Mouse (Mus musculus) liver, embryonic 11.5 days (tissue): ENCODE results near the gene Ccr7. TPM values are rescaled to one million over a fixed set of nuclear protein-coding genes. Genes with fewer than 3 reads are reported as not detected.
A peak's percentile ranks its signal among the peaks of the same experiment; 100 is the strongest.

Experiments used
- ATAC-seq: fragments of 200-750 bp; cut with Nextera tagmentation; replicated peaks from 2 replicates; pipeline ENCODE4 v1.8.0; 2017; ENCODE audit warnings: moderate number of reproducible peaks, mild to moderate bottlenecking, moderate TSS enrichment, moderate library complexity; ENCODE audit not compliant: low FRiP score
- DNase-seq: peaks from one replicate; pipeline ENCODE4 v3.0.0-alpha.2; 2017; ENCODE audit warnings: low spot score
- H3K27ac ChIP-seq: fragments of 300-500 bp; sonication (generic); 2 replicates; pipeline ENCODE4 v1.5.1; 2014; ENCODE audit warnings: mild to moderate bottlenecking, low read depth, low read length, control low read depth
- H3K27me3 ChIP-seq: fragments of 300-500 bp; sonication (generic); replicated peaks from 2 replicates; pipeline ENCODE4 v1.6.1; 2014; ENCODE audit warnings: low read length, mixed read lengths; ENCODE audit not compliant: control insufficient read depth, insufficient read depth
- H3K36me3 ChIP-seq: fragments of 300-500 bp; sonication (generic); 2 replicates; pipeline ENCODE4 v1.6.1; 2014; ENCODE audit warnings: mild to moderate bottlenecking, low read length, moderate library complexity, mixed read lengths; ENCODE audit not compliant: control insufficient read depth, insufficient read depth
- H3K4me1 ChIP-seq: fragments of 300-500 bp; sonication (generic); replicated peaks from 2 replicates; pipeline ENCODE4 v1.6.1; 2014; ENCODE audit warnings: low read length, mixed read lengths; ENCODE audit not compliant: control insufficient read depth, insufficient read depth
- H3K4me2 ChIP-seq: fragments of 300-500 bp; sonication (generic); 2 replicates; pipeline ENCODE4 v1.6.1; 2014; ENCODE audit warnings: mild to moderate bottlenecking, control low read depth, moderate library complexity
- H3K4me3 ChIP-seq: fragments of 300-500 bp; sonication (generic); 2 replicates; pipeline ENCODE4 v1.5.1; 2014; ENCODE audit warnings: low read depth, low read length, control low read depth
- H3K9ac ChIP-seq: fragments of 300-500 bp; sonication (generic); 2 replicates; pipeline ENCODE4 v1.6.1; 2014; ENCODE audit warnings: low read depth, low read length, control low read depth
- H3K9me3 ChIP-seq: fragments of 300-500 bp; sonication (generic); 2 replicates; pipeline ENCODE4 v1.6.1; 2016; ENCODE audit warnings: low read length, inconsistent platforms, mixed read lengths; ENCODE audit not compliant: control insufficient read depth
- WGBS: fragments of 180-500 bp; shearing (Covaris S2); extraction: QIAGEN DNeasy Blood & Tissue Kit; methylation state at CpG from one replicate; pipeline ENCODE4 v1.1.7; 2014; 5-methylcytosine and 5-hydroxymethylcytosine counted together
- polyA plus RNA-seq: library from polyadenylated mRNA; unstranded; fragments of >200 nt; fragmentation: Nextera tagmentation; extraction: Ambion mirVana; gene quantifications from 2 replicates; pipeline ENCODE4 v1.2.1, GENCODE M21; 2014

Gene Ccr7
- polyA plus RNA-seq, 1 experiment from 2014 or later, result 0.36 TPM

DNA sequence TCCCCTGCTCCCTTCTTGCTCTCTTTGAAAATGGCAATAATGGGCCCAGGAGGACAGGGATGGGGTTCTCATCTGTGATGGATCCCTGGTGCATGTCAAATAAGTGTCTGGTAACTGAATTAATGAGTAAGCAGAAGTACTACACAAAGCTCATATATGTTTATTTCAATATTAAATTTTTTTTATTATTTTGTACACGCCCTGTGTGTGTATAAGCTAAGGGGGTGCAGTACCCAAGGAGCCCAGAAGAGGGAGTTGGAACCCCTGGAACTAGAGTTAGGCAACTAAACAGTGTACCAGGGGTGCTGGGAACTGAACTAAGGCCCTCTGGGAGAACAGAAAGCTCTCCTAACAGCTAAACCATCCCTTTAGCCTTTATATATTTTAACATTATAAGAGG is 36.5 kb downstream of the Ccr7 start:
- Histone ChIP-seq H3K9ac (no peak overlapping the region), H3K4me1 (no peaks in the 10 kb centered on the region; the same call in 1 of the 2 replicates), H3K4me2 (no peak overlapping the region), H3K27ac (no peak overlapping the region), H3K9me3 (no peaks in the 10 kb centered on the region), H3K27me3 (no peaks in the 10 kb centered on the region), H3K4me3 (no peak overlapping the region), H3K36me3 (no peaks in the 10 kb centered on the region)
- DNase-seq (no peak), ATAC-seq (no peak)
- 88% methylated on average over 1 of the region's 1 CpGs for WGBS

DNA sequence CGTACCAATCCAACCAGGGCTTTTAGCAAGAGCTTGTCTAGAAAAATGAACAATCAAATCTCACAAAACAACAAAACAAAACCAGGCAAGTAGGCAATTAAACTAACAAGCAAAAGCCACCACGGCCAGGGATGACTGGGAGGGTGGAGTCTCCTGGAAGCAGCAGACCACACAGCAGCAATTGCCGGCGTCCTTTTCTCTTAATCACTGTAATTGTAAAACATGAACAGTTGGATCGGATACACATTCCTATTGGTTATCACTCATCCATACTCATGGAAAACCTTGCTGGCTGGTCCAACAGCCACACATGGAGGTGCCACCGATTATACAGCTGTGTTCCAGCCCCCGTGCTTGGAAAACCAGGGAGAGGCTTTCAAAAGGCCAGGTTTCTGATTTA is 37.0 kb downstream of the Ccr7 start:
- ATAC-seq (no peak), DNase-seq (no peak)
- H3K4me3 ChIP-seq, result no peak overlapping the region
- H3K9me3 ChIP-seq, result no peaks in the 10 kb centered on the region
- no peak overlapping the region for H3K27ac ChIP-seq
- no peak overlapping the region for H3K9ac ChIP-seq
- 86% methylated on average over 7 of the region's 7 CpGs for WGBS
- H3K27me3 ChIP-seq, result no peaks in the 10 kb centered on the region
- no peaks in the 10 kb centered on the region; the same call in none of the 2 replicates for H3K4me1 ChIP-seq
- H3K36me3 ChIP-seq, result no peaks in the 10 kb centered on the region
- no peak overlapping the region for H3K4me2 ChIP-seq

- no peak overlapping the region for H3K4me3 ChIP-seq
- H3K4me1 ChIP-seq, result no peaks in the 10 kb centered on the region; the same call in none of the 2 replicates
- H3K27me3 ChIP-seq, result no peaks in the 10 kb centered on the region
- H3K36me3 ChIP-seq, result no peaks in the 10 kb centered on the region
- no peak overlapping the region for H3K9ac ChIP-seq
- H3K4me2 ChIP-seq, result no peak overlapping the region
- ATAC-seq (no peak), DNase-seq (no peak)
- H3K27ac ChIP-seq, result no peak overlapping the region
- no peaks in the 10 kb centered on the region for H3K9me3 ChIP-seq
- 68% methylated on average over 6 of the region's 6 CpGs for WGBS
These were observed 38.9 kb downstream of the Ccr7 start for GRCm38 (mm10) chr11:99115940-99116339.

GRCm38 (mm10) chr11:99113111-99113510 is 41.8 kb downstream of the Ccr7 start:
- Histone ChIP-seq H3K9me3 (no peaks in the 10 kb centered on the region), H3K27me3 (no peaks in the 10 kb centered on the region), H3K4me3 (no peak overlapping the region), H3K36me3 (no peaks in the 10 kb centered on the region), H3K4me1 (no peaks in the 10 kb centered on the region; the same call in 1 of the 2 replicates), H3K4me2 (no peak overlapping the region), H3K9ac (no peak overlapping the region), H3K27ac (peak overlapping the region; percentile 13; the same call in 1 of the 2 replicates)
- WGBS, result 58% methylated on average over 3 of the region's 3 CpGs
- no peak for ATAC-seq
- no peak for DNase-seq

- no peak overlapping the region for H3K4me2 ChIP-seq
- 43% methylated on average over 5 of the region's 5 CpGs for WGBS
- no peak overlapping the region for H3K4me3 ChIP-seq
- ATAC-seq (no peak), DNase-seq (no peak)
- H3K27me3 ChIP-seq, result no peaks in the 10 kb centered on the region
- no peak overlapping the region for H3K9ac ChIP-seq
- H3K27ac ChIP-seq, result peak overlapping the region; percentile 13; the same call in 1 of the 2 replicates
- H3K4me1 ChIP-seq, result no peaks in the 10 kb centered on the region; the same call in 1 of the 2 replicates
- no peaks in the 10 kb centered on the region for H3K9me3 ChIP-seq
- H3K36me3 ChIP-seq, result no peaks in the 10 kb centered on the region
These were observed 42.2 kb downstream of the Ccr7 start for GRCm38 (mm10) chr11:99112700-99113099.

- 85% methylated on average over 7 of the region's 7 CpGs for WGBS
- H3K27me3 ChIP-seq, result no peaks in the 10 kb centered on the region
- ATAC-seq, result no peak
- no peak overlapping the region for H3K27ac ChIP-seq
- no peak overlapping the region for H3K4me3 ChIP-seq
- H3K4me1 ChIP-seq, result peaks cover 6% of the 10 kb centered on the region
- H3K9ac ChIP-seq, result no peak overlapping the region
- DNase-seq, result no peak
- no peak overlapping the region for H3K4me2 ChIP-seq
- no peaks in the 10 kb centered on the region for H3K36me3 ChIP-seq
- H3K9me3 ChIP-seq, result no peaks in the 10 kb centered on the region
These were observed 43.2 kb downstream of the Ccr7 start for GRCm38 (mm10) chr11:99111631-99112030.

DNA sequence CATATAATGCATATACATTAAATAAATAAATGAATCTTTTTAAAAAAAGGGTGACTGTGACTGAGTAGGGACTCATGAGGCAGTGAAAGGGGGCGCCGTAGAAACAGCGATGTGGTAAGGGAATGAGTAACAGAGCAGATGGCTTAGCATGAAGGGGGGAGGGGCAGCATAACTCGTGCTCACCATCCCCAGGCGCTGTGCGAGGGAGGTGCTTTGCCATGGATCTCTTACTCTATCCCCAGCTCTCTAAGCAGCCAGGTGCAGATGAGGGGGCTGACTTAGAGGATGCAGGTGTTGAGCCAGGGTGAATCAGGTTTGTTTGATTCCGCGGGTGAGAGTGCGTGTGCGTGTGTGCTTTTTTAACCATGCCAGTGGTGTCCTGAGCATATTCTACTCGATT is 43.7 kb downstream of the Ccr7 start:
- DNase-seq, result no peak
- 72% methylated on average over 11 of the region's 11 CpGs for WGBS
- ATAC-seq, result no peak

GRCm38 (mm10) chr11:99110370-99111110 is 44.3 kb downstream of the Ccr7 start:
- H3K27ac ChIP-seq, result no peak overlapping the region
- peaks cover 12% of the 10 kb centered on the region for H3K4me1 ChIP-seq
- no peak overlapping the region for H3K4me2 ChIP-seq
- no peak for DNase-seq
- no peaks in the 10 kb centered on the region for H3K27me3 ChIP-seq
- 86% methylated on average over 15 of the region's 15 CpGs for WGBS
- no peaks in the 10 kb centered on the region for H3K9me3 ChIP-seq
- no peaks in the 10 kb centered on the region for H3K36me3 ChIP-seq
- no peak overlapping the region for H3K4me3 ChIP-seq
- H3K9ac ChIP-seq, result no peak overlapping the region
- no peak for ATAC-seq

More for the DNA sequence above, 43.7 kb downstream of the Ccr7 start:
- no peak overlapping the region for H3K9ac ChIP-seq
- no peaks in the 10 kb centered on the region for H3K36me3 ChIP-seq
- no peak overlapping the region for H3K4me3 ChIP-seq
- no peaks in the 10 kb centered on the region for H3K27me3 ChIP-seq
- no peaks in the 10 kb centered on the region for H3K9me3 ChIP-seq
- H3K27ac ChIP-seq, result no peak overlapping the region
- peaks cover 10% of the 10 kb centered on the region for H3K4me1 ChIP-seq
- H3K4me2 ChIP-seq, result no peak overlapping the region

- Histone ChIP-seq H3K4me3 (no peak overlapping the region), H3K4me1 (peaks cover 17% of the 10 kb centered on the region), H3K27me3 (no peaks in the 10 kb centered on the region), H3K9ac (no peak overlapping the region), H3K27ac (0 out of 2 replicates have a peak overlapping the region, but pooled peaks have one; percentile 13), H3K9me3 (no peaks in the 10 kb centered on the region), H3K36me3 (no peaks in the 10 kb centered on the region), H3K4me2 (no peak overlapping the region)
- 56% methylated on average over 3 of the region's 3 CpGs for WGBS
- DNase-seq, result no peak
- no peak for ATAC-seq
These were observed 46.6 kb downstream of the Ccr7 start for GRCm38 (mm10) chr11:99108296-99108695.
